Mouse (Mus musculus): ENCODE measurements at regions not wholly inside any gene's neighbourhood (a gene's known extent, or its start where the extent isn't known, plus 50 kb on each side); places are given as distances from the start of the nearest gene placed in this dataset.
A peak's percentile ranks its signal among the peaks of the same experiment; 100 is the strongest.
"Not testable (repeated sequence)": the region's sequence is repeated elsewhere in the genome, so short reads cannot be mapped to it uniquely, and the experiment has no call there.

DNA sequence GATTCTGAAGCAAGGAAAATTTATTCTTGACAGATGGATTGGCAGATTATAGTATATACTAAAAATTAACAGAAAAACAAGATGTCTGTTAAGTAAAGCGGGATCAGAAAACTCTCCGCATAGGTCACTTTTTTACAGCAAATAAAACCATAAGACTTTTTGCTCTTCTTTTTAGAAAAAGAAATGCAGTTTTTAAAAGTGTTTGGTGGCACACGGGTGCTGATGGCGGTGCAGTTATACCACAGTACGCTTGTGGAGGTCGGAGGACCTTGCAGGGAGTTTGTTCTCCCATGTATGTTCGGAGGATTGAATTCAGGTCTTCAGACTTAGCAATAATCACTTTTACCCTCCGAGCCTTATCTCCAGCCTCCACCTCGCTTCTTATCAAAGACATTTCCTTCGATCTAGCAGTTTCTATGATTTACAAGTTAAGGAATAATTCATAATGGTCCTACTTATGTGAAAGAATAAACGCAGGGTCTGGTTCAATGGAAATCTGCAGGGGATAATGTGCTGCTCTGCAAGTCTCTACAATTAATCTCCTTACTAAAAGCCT is 65.9 kb upstream of the Chd2 start:
- 7% methylated on average over 11 of the region's 11 CpGs for WGBS
- Histone ChIP-seq H3K4me1 (ENCODE audit: control insufficient read depth, insufficient read depth, low read depth, low read length) (peaks cover 5% of the 10 kb centered on the region; the same call in 1 of the 2 replicates), H3K9me3 (ENCODE audit: control insufficient read depth, low read length) (no peaks in the 10 kb centered on the region), H3K9ac (ENCODE audit: low read depth, low read length) (peak overlapping the region; percentile 60), H3K27me3 (replicated peaks; ENCODE audit: control insufficient read depth, insufficient read depth, low read length) (no peaks in the 10 kb centered on the region), H3K4me2 (ENCODE audit: low read length) (peak overlapping the region; percentile 67), H3K27ac (ENCODE audit: low read depth, low read length) (peak overlapping the region; percentile 85), H3K36me3 (ENCODE audit: control insufficient read depth, insufficient read depth, low read length) (no peaks in the 10 kb centered on the region), H3K4me3 (ENCODE audit: low read length) (peak overlapping the region; percentile 33)
- no peak for ATAC-seq

DNA sequence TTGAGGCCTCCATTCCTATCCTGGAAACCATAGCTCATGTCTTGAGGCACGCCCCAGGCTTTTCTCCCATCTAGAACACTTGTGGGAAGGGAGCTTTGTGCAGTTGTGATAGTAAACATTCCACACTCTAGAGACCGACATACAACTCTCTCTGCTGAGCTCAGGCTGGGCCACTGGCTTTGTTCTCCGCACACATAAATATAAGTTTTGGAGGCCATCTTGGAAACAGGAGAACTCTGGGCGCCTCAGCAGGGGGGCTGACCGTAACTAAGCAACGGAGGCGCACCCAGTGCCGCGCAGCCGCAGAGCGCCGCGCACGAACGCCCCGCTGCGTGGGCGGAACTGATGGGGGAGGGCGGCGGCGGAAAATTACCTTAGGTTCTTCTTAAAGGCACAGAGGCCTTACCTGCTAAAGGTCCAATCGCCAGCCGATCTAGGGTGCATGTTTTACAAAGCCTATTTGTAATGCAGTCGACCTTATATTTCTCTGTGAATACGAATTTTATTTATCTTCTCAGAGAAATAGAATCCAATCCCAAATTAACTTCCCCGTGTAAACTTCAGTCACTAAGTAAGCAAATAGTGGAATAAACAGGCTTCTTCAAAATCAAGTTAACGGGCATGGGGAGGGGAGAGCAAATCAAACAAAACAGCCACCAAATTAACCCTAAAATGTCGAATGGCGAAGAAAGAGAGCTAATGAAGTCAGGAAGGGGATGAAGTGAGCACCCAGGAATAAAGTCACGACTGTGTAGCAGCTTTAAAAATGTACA is 65.2 kb upstream of the Chd2 start:
- WGBS, result 2% methylated on average over 30 of the region's 30 CpGs
- H3K36me3 ChIP-seq (ENCODE audit: control insufficient read depth, insufficient read depth, low read length), result no peaks in the 10 kb centered on the region
- H3K4me2 ChIP-seq (ENCODE audit: low read length), result peak overlapping the region; percentile 67
- peak overlapping the region; percentile 33 for H3K4me3 ChIP-seq (ENCODE audit: low read length)
- peaks cover 5% of the 10 kb centered on the region; the same call in 1 of the 2 replicates for H3K4me1 ChIP-seq (ENCODE audit: control insufficient read depth, insufficient read depth, low read depth, low read length)
- H3K27ac ChIP-seq (ENCODE audit: low read depth, low read length), result peak overlapping the region; percentile 85
- H3K27me3 ChIP-seq (replicated peaks; ENCODE audit: control insufficient read depth, insufficient read depth, low read length), result no peaks in the 10 kb centered on the region
- peak overlapping the region; percentile 60 for H3K9ac ChIP-seq (ENCODE audit: low read depth, low read length)
- peak; percentile 90 for ATAC-seq
- H3K9me3 ChIP-seq (ENCODE audit: control insufficient read depth, low read length), result no peaks in the 10 kb centered on the region

GRCm38 (mm10) chr7:73604597-73604996 is 63.0 kb upstream of the Chd2 start:
- no peak overlapping the region for H3K4me2 ChIP-seq (ENCODE audit: low read length)
- no peaks in the 10 kb centered on the region for H3K36me3 ChIP-seq (ENCODE audit: control insufficient read depth, insufficient read depth, low read length)
- no peaks in the 10 kb centered on the region for H3K27me3 ChIP-seq (replicated peaks; ENCODE audit: control insufficient read depth, insufficient read depth, low read length)
- H3K9me3 ChIP-seq (ENCODE audit: control insufficient read depth, low read length), result no peaks in the 10 kb centered on the region
- H3K9ac ChIP-seq (ENCODE audit: low read depth, low read length), result no peak overlapping the region
- no peak overlapping the region for H3K27ac ChIP-seq (ENCODE audit: low read depth, low read length)
- 40% methylated on average over 2 of the region's 2 CpGs for WGBS
- ATAC-seq, result no peak
- no peak overlapping the region for H3K4me3 ChIP-seq (ENCODE audit: low read length)
- peaks cover 5% of the 10 kb centered on the region; the same call in 1 of the 2 replicates for H3K4me1 ChIP-seq (ENCODE audit: control insufficient read depth, insufficient read depth, low read depth, low read length)

DNA sequence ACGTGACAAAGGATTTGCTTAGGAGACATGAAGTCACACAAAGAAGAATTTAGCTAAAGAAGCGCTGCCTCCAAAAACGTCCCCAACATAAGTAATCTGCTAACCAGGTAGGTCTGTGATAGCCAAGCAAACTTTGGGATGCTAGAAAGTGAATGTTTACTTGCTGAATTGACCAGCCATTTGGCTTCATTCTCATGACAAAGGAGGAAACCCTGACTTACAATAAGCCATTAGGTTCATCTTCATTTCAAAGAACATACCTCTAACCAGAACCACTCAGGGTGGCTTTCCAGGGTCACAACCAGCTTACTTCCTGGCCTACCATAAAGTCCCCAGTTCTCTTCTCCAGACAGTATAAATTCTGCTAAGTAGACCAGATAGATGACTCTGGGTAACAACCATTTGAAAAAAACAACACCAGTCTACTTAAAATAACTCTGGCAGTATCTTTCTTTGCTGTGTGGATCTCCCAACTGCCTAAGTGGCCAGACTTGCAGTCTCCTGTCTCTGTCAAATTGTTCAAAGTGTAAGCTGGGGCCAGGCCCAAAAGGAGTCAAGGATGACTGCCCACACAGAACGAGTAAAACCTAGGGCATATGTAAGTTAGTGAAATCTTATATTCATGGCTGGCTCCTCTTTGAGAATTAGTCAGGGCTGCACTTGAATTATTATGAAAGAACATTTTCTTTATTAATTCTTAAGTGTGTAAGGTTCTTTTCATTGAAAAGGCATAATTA is 61.4 kb upstream of the Chd2 start:
- Histone ChIP-seq H3K36me3 (ENCODE audit: control insufficient read depth, insufficient read depth, low read length) (no peaks in the 10 kb centered on the region), H3K4me2 (ENCODE audit: low read length) (no peak overlapping the region), H3K27me3 (replicated peaks; ENCODE audit: control insufficient read depth, insufficient read depth, low read length) (no peaks in the 10 kb centered on the region), H3K4me1 (ENCODE audit: control insufficient read depth, insufficient read depth, low read depth, low read length) (peaks cover under 1% of the 10 kb centered on the region; the same call in 1 of the 2 replicates), H3K4me3 (ENCODE audit: low read length) (no peak overlapping the region), H3K9ac (ENCODE audit: low read depth, low read length) (no peak overlapping the region), H3K9me3 (ENCODE audit: control insufficient read depth, low read length) (no peaks in the 10 kb centered on the region), H3K27ac (ENCODE audit: low read depth, low read length) (no peak overlapping the region)
- 60% methylated on average over 4 of the region's 4 CpGs for WGBS
- ATAC-seq, result no peak

- H3K9ac ChIP-seq (ENCODE audit: low read depth, low read length), result no peak overlapping the region
- no peak for ATAC-seq
Measured at GRCm38 (mm10) chr7:73601336-73601735, 59.7 kb upstream of the Chd2 start.

GRCm38 (mm10) chr7:73600776-73601175 is 59.1 kb upstream of the Chd2 start:
- H3K27ac ChIP-seq (ENCODE audit: low read depth, low read length), result no peak overlapping the region
- no peaks in the 10 kb centered on the region for H3K27me3 ChIP-seq (replicated peaks; ENCODE audit: control insufficient read depth, insufficient read depth, low read length)
- H3K9me3 ChIP-seq (ENCODE audit: control insufficient read depth, low read length), result no peaks in the 10 kb centered on the region
- no peak overlapping the region for H3K9ac ChIP-seq (ENCODE audit: low read depth, low read length)
- 89% methylated on average over 1 of the region's 1 CpGs for WGBS
- H3K4me1 ChIP-seq (ENCODE audit: control insufficient read depth, insufficient read depth, low read depth, low read length), result peaks cover 21% of the 10 kb centered on the region
- no peak for ATAC-seq
- H3K4me2 ChIP-seq (ENCODE audit: low read length), result no peak overlapping the region
- no peak overlapping the region for H3K4me3 ChIP-seq (ENCODE audit: low read length)
- no peaks in the 10 kb centered on the region for H3K36me3 ChIP-seq (ENCODE audit: control insufficient read depth, insufficient read depth, low read length)

More at GRCm38 (mm10) chr7:73601336-73601735, 59.7 kb upstream of the Chd2 start:
- WGBS, result 84% methylated on average over 2 of the region's 2 CpGs
- no peak overlapping the region for H3K4me3 ChIP-seq (ENCODE audit: low read length)
- H3K27me3 ChIP-seq (replicated peaks; ENCODE audit: control insufficient read depth, insufficient read depth, low read length), result no peaks in the 10 kb centered on the region
- H3K36me3 ChIP-seq (ENCODE audit: control insufficient read depth, insufficient read depth, low read length), result no peaks in the 10 kb centered on the region
- H3K4me2 ChIP-seq (ENCODE audit: low read length), result no peak overlapping the region
- no peaks in the 10 kb centered on the region for H3K9me3 ChIP-seq (ENCODE audit: control insufficient read depth, low read length)
- H3K4me1 ChIP-seq (ENCODE audit: control insufficient read depth, insufficient read depth, low read depth, low read length), result peaks cover 16% of the 10 kb centered on the region
- H3K27ac ChIP-seq (ENCODE audit: low read depth, low read length), result no peak overlapping the region

GRCm38 (mm10) chr7:73600003-73600385 is 58.4 kb upstream of the Chd2 start:
- H3K4me3 ChIP-seq (ENCODE audit: low read length); H3K9me3 ChIP-seq (ENCODE audit: control insufficient read depth, low read length); H3K36me3 ChIP-seq (ENCODE audit: control insufficient read depth, insufficient read depth, low read length); H3K27ac ChIP-seq (ENCODE audit: low read depth, low read length); H3K27me3 ChIP-seq (replicated peaks; ENCODE audit: control insufficient read depth, insufficient read depth, low read length); H3K9ac ChIP-seq (ENCODE audit: low read depth, low read length); H3K4me2 ChIP-seq (ENCODE audit: low read length); ATAC-seq: not testable (repeated sequence)
- H3K4me1 ChIP-seq (ENCODE audit: control insufficient read depth, insufficient read depth, low read depth, low read length), result peaks cover 24% of the 10 kb centered on the region
- 79% methylated on average over 3 of the region's 3 CpGs for WGBS

DNA sequence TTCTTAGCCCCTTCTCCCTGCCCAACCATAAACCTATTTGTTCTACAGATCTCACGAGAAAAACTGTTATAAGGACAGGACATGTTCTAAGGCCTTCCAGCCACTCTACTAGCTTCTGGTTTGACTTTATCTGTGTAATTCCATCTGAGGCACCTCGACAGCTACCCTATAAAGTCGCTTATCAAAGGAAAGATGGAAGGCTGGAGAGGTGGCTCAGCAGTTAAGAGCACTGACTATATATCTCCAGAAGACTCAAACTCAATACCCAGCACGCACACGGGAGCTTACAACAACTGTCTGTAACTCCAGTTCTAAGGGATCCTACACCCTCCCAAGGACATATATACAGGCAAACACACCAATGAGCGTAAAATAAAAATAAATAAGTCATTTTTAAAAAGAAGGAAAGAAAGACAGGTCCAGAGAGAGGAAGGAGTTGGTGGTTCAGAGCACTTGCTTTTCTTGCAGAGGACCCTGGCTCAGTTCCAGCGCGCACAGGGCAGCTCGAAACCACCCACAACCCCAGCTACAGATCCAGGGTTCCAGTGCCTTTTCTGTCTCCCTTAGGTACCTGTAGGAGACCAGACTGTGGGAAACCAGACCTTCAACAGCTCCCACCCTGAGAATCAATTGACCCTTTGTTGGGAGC is 57.8 kb upstream of the Chd2 start:
- Histone ChIP-seq H3K27ac (ENCODE audit: low read depth, low read length) (no peak overlapping the region), H3K9me3 (ENCODE audit: control insufficient read depth, low read length) (no peaks in the 10 kb centered on the region), H3K4me3 (ENCODE audit: low read length) (no peak overlapping the region), H3K4me1 (ENCODE audit: control insufficient read depth, insufficient read depth, low read depth, low read length) (peaks cover 25% of the 10 kb centered on the region), H3K27me3 (replicated peaks; ENCODE audit: control insufficient read depth, insufficient read depth, low read length) (no peaks in the 10 kb centered on the region), H3K9ac (ENCODE audit: low read depth, low read length) (no peak overlapping the region), H3K4me2 (ENCODE audit: low read length) (no peak overlapping the region), H3K36me3 (ENCODE audit: control insufficient read depth, insufficient read depth, low read length) (no peaks in the 10 kb centered on the region)
- WGBS, result 91% methylated on average over 9 of the region's 9 CpGs
- ATAC-seq, result no peak

DNA sequence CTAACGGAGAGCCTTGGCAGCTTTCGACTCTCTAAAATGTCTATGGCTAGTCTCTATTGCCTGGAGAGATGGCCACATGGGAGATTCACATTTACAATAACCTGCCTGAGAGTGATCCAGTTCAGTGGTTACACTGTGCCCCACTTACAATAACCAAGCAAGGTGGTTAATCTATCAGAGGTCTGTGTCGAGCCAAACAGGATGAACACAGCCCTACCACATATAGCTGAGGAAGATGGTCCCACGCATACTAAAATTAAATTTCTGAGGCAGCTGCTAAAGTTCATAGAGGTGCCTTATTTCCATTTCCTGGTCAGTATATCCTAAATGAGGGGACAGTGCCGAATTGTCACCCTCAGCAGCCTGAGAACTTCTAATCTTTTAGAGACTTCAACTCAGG is 56.3 kb upstream of the Chd2 start:
- no peak overlapping the region for H3K9ac ChIP-seq (ENCODE audit: low read depth, low read length)
- ATAC-seq, result no peak
- no peak overlapping the region for H3K4me3 ChIP-seq (ENCODE audit: low read length)
- H3K27ac ChIP-seq (ENCODE audit: low read depth, low read length), result no peak overlapping the region
- no peak overlapping the region for H3K4me2 ChIP-seq (ENCODE audit: low read length)
- peaks cover 31% of the 10 kb centered on the region for H3K4me1 ChIP-seq (ENCODE audit: control insufficient read depth, insufficient read depth, low read depth, low read length)
- no peaks in the 10 kb centered on the region for H3K27me3 ChIP-seq (replicated peaks; ENCODE audit: control insufficient read depth, insufficient read depth, low read length)
- H3K36me3 ChIP-seq (ENCODE audit: control insufficient read depth, insufficient read depth, low read length), result no peaks in the 10 kb centered on the region
- 60% methylated on average over 5 of the region's 5 CpGs for WGBS
- H3K9me3 ChIP-seq (ENCODE audit: control insufficient read depth, low read length), result no peaks in the 10 kb centered on the region
